Mouse (Mus musculus) cerebellum, adult 2 months (tissue): Measurements from ENCODE around the gene Flot2. TPM values are rescaled to one million over a fixed set of nuclear protein-coding genes. Genes with fewer than 3 reads are reported as not detected.
A peak's percentile ranks its signal among the peaks of the same experiment; 100 is the strongest.
"Not testable (repeated sequence)": the region's sequence is repeated elsewhere in the genome, so short reads cannot be mapped to it uniquely, and the experiment has no call there.

Source experiments
- DNase-seq, 2 experiments: peaks; one replicate each; pipeline ENCODE4 v3.0.0; 2021
- H3K27ac ChIP-seq: fragments of 200-500 bp; 2 replicates; pipeline ENCODE4 v1.5.1; 2012; ENCODE audit warnings: low read length, control low read depth, inconsistent platforms; ENCODE audit not compliant: insufficient read depth
- H3K27me3 ChIP-seq: fragments of 200-500 bp; 2 replicates; pipeline ENCODE4 v1.6.1; 2012; ENCODE audit warnings: inconsistent platforms, mild to moderate bottlenecking, low read length, moderate library complexity; ENCODE audit not compliant: control insufficient read depth, insufficient read depth
- H3K4me1 ChIP-seq: fragments of 200-500 bp; 2 replicates; pipeline ENCODE4 v1.6.1; 2011; ENCODE audit warnings: low read length; ENCODE audit not compliant: control insufficient read depth, insufficient read depth
- H3K4me3 ChIP-seq: fragments of 200-500 bp; replicated peaks from 2 replicates; pipeline ENCODE3; 2011; ENCODE audit warnings: mild to moderate bottlenecking, low read depth, low read length, control low read depth; ENCODE audit not compliant: insufficient read depth
- CTCF ChIP-seq: fragments of 200-500 bp; IDR thresholded peaks from 2 replicates; pipeline ENCODE4 v1.5.1; 2011; ENCODE audit warnings: low read depth, mild to moderate bottlenecking, control low read depth, low read length, moderate library complexity, borderline replicate concordance; ENCODE audit not compliant: insufficient read depth
- POLR2A ChIP-seq: fragments of 200-500 bp; IDR thresholded peaks from 2 replicates; pipeline ENCODE4 v1.6.1; 2011; ENCODE audit warnings: low read length, control low read depth, borderline replicate concordance; ENCODE audit not compliant: insufficient read depth
- WGBS: fragments of 180-500 bp; shearing (Covaris S2); methylation state at CpG from one replicate; pipeline ENCODE4 v1.1.7; 2018; 5-methylcytosine and 5-hydroxymethylcytosine counted together
- polyA plus RNA-seq: library from polyadenylated mRNA; depleted of rRNA; stranded (reverse); fragments of >200 nt; gene quantifications from 2 replicates; pipeline ENCODE4 v1.2.3, GENCODE M21; 2012

The Flot2 gene
- polyA plus RNA-seq, 1 experiment = 134 TPM

DNA sequence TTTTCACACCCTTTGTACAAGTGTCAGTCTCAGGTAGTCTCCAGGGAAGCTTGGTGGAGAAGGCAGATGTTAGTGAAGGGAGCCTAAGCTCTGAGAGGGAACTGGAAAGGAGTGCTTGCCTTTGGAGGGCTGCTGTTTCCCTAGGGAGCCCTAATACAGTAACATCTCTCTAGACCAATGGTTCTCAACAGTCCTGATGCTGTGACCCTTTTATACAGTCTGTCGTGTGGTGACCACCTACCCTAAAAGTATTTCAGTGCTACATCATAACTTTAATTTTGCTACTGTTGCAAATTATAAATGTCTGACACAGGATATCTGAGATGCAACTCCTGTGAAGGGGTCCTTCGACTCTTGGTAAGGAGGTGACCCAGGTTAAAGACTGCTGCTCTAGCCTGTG lies 7.1 kb upstream of the Flot2 start:
- Histone ChIP-seq H3K27ac (no peak overlapping the region), H3K27me3 (no peaks in the 10 kb centered on the region), H3K4me3 (no peak overlapping the region), H3K4me1 (no peaks in the 10 kb centered on the region; the same call in none of the 2 replicates)
- TF ChIP-seq CTCF (no peak), POLR2A (no peak)
- 74% methylated on average over 2 of the region's 2 CpGs for WGBS
- DNase-seq = no peak

DNA sequence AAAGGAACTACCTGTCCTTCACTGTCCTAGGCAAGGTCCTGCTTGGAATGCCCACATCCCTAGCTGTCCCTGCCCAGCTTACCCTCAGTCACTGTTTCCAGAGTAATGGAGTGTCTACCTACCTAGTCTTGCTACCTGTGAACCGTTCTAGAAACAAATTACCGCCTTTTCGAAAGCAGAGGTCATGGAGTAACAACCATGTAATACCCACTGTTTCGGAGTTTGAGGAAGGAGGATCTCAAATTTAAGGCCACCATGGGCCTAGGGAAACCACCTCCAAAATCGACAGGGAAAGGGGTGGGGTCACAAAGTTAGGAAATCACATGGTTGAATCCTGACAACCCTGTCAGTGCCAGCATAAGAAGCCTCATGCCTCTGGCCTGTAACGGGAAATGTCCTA lies 6.3 kb upstream of the Flot2 start:
- Histone ChIP-seq H3K4me3 (no peak overlapping the region), H3K27ac (no peak overlapping the region), H3K27me3 (no peaks in the 10 kb centered on the region), H3K4me1 (no peaks in the 10 kb centered on the region; the same call in none of the 2 replicates)
- WGBS = 41% methylated on average over 6 of the region's 6 CpGs
- no peak for DNase-seq
- TF ChIP-seq CTCF = no peak
- no peak for TF ChIP-seq POLR2A

DNA sequence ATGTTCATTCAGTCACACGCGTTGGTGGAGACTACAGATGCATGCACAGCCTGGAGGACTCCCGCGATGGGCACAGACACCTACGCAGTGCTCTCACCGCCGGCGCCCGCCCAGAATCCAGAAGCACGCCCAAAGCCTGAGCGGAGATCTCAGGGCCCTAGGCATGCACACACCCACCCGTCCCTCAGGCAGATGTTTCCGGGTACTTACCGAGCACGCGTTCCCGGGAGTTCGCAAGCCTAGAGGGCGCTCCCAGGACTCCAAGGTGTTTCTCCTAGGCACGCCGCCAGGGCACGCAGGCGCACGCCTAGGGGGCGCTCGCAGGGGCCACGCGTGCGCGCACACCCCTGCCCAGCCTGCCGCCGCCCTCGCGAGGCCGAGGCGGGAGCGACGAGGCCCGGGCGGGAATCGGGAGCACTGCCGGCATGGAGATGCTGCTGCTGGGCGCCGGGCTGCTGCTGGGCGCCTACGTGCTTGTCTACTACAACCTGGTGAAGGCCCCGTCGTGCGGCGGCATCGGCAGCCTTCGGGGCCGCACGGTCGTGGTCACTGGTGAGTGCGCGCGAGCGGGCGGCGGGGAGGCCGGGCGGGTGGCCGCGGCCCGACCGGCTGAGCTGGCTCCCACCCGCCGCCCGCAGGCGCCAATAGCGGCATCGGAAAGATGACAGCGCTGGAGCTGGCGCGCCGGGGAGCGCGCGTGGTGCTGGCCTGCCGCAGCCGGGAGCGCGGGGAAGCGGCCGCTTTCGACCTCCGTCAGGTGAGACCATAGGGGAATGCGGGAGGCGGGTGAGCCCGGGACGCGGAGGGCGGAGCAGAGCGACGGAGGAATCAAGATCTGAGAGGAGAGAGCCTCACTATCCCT lies 5.6 kb upstream of the Flot2 start, which contains the start of gene Dhrs13:
TSS of gene Dhrs13 (plus strand) at position 334 of the 862 bp plus-strand sequence.
- WGBS = under 1% methylated on average over 96 of the region's 96 CpGs

GRCm38 (mm10) chr11:78032809-78033195 lies 4.9 kb upstream of the Flot2 start:
- Histone ChIP-seq H3K27ac (peak overlapping the region; percentile 20), H3K27me3 (no peaks in the 10 kb centered on the region), H3K4me3 (peak overlapping the region; percentile 92), H3K4me1 (no peaks in the 10 kb centered on the region; the same call in none of the 2 replicates)
- 2% methylated on average over 5 of the region's 5 CpGs for WGBS
- no peak for TF ChIP-seq POLR2A
- TF ChIP-seq CTCF = no peak
- no peak for DNase-seq

More for the DNA sequence above, 5.6 kb upstream of the Flot2 start, which contains the start of gene Dhrs13:
- Histone ChIP-seq H3K4me3 (peak within 1 kb of the TSS; percentile 92), H3K27ac (peak within 1 kb of the TSS; percentile 39), H3K4me1 (no peaks in the 10 kb centered on the region; the same call in none of the 2 replicates), H3K27me3 (no peaks in the 10 kb centered on the region)
- TF ChIP-seq POLR2A = peak; percentile 54
- peak; percentile 64 for TF ChIP-seq CTCF
- DNase-seq = peak; percentile 93 to 96

DNA sequence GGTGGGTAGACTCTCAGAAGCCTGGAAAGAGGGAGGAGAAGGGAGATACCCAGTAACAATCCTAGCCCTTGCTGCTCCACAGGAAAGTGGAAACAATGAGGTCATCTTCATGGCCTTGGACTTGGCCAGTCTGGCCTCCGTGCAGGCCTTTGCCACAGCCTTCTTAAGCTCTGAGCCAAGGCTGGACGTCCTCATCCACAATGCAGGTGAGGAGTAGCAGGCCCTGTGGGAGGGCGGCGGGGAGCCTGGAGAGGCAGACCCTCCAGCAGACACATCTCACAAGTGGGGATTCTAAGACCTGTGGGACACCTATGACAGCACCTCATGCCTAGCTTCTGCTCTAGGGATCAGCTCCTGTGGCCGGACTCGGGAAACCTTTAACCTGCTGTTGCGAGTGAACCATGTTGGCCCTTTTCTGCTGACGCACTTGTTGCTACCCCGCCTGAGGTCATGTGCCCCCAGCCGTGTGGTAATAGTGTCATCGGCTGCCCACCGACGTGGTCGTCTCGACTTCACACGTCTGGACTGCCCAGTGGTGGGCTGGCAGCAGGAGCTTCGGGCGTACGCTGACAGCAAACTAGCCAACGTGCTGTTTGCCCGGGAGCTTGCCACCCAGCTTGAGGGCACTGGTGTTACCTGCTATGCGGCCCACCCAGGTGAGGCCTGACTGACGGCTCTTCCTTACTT lies 3.7 kb upstream of the Flot2 start:
- Histone ChIP-seq H3K27me3 (no peaks in the 10 kb centered on the region), H3K4me1 (no peaks in the 10 kb centered on the region; the same call in none of the 2 replicates), H3K4me3 (no peak overlapping the region), H3K27ac (no peak overlapping the region)
- TF ChIP-seq CTCF (no peak), POLR2A (no peak)
- no peak for DNase-seq
- 85% methylated on average over 23 of the region's 23 CpGs for WGBS

GRCm38 (mm10) chr11:78036791-78037190 lies 940 bp upstream of the Flot2 start:
- TF ChIP-seq POLR2A = no peak
- no peak for TF ChIP-seq CTCF
- H3K4me1 ChIP-seq = peaks cover 2% of the 10 kb centered on the region
- 72% methylated on average over 10 of the region's 10 CpGs for WGBS

DNA sequence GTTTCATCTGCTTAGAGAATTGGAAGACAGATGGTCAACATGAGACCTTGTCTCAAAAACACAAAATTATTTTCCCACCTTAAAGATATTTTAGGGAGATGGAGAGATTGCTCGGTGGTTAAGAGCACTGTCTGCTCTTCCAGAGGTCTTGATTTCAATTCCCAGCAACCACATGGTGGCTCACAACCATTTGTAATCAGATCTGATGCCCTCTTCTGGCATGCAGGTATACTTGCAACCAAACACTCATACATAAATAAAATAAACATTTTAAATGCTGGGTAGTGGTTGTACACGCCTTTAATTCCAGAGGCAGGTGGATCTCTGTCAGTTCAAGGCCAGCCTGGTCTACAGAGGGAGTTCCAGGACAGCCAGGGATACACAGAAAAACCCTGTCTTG lies 3.1 kb downstream of the Flot2 start:
- Histone ChIP-seq H3K4me3 (no peak overlapping the region), H3K27me3 (no peaks in the 10 kb centered on the region), H3K4me1 (peaks cover 16% of the 10 kb centered on the region), H3K27ac (no peak overlapping the region)
- 44% methylated on average over 2 of the region's 2 CpGs for WGBS
- TF ChIP-seq CTCF = no peak
- no peak for TF ChIP-seq POLR2A
- DNase-seq = no peak

More at GRCm38 (mm10) chr11:78036791-78037190, 940 bp upstream of the Flot2 start:
- Histone ChIP-seq H3K4me3 (no peak overlapping the region), H3K27ac (no peak overlapping the region), H3K27me3 (no peaks in the 10 kb centered on the region)
- DNase-seq = no peak

DNA sequence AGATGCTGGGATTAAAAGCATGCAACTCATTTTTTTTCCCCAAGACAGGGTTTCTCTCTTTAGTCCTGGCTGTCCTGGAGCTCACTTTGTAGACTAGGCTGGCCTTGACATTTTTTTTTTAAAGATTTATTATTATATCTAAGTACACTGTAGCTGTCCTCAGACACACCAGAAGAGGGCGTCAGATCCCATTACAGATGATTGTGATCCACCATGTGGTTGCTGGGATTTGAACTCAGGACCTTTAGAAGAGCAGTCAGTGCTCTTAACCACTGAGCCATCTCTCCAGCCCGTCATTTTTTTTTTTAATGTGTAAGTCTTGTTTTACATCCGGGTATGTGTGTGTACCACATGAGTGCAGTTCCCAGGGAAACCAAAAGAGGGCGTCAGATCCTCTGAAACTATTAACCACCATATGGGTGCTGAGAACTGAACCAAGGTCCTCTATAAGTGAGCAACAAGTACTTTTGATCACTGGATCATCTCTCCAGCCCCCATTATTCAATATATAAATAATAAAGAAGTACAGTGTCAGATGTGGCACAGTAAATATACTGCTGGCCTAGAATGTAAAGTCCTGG lies 4.6 kb downstream of the Flot2 start:
- WGBS = 95% methylated on average over 4 of the region's 4 CpGs
- DNase-seq = peak in 1 of 2 experiments; percentile 9
- peaks cover 16% of the 10 kb centered on the region for H3K4me1 ChIP-seq
- H3K27me3 ChIP-seq, H3K4me3 ChIP-seq, H3K27ac ChIP-seq: not testable (repeated sequence)
